In the genomic region with DNA sequence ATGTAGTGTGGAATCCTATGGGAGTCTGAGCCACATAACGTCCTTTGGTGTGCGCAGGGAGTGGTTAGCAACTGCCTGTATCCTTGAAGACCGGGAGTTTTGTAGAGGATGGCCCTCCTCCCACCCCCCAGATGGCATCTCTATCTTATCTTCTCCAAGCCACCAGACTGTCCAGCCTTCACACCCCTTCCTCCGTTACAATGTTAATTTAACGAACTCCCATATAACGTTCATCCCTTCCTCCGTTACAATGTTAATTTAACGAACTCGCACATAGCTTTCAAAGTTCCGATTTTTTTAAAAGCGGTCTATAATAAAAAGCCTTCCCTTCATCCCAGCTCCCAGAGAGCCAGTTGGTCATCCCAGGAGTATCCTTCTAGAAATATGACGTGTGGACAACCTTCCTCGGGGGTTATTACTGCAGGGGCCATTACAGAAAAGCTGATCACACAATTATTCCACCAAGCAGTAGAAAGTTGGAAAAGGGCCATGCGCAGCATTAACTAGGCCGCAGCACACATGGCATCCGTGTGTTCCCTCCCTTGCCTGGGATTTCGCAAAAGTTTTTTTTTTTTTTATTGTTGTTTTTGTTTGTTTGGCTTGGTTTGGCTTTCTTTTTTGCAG, we compare ENCODE assay signal across 19 mouse cellular contexts. TPM values are rescaled to one million over a fixed set of nuclear protein-coding genes. Genes with fewer than 3 reads are reported as not detected.
DNase-seq lines count a peak whose midpoint lies in the region; ATAC-seq and TF ChIP-seq lines count a peak whose summit lies in the region.
"Had no signal": no experiment of that assay in that cellular context is flagged by ENCODE, and none has a peak within 500 bp of the region (broad histone marks: within the 10 kb centered on the region; RNA-seq: fewer than 3 reads in every experiment).

No protein-coding gene starts in this region.

- DNase-seq in heart, adult 11 months = peak; percentile 77
- no peak for DNase-seq in heart, postnatal 14 days
- DNase-seq in liver, embryonic 11.5 days (ENCODE audit: low spot score) = no peak
- DNase-seq in liver = no peak
- peak; percentile 58 for DNase-seq in testis, postnatal 14 days (ENCODE audit: low spot score)
- DNase-seq in testis, postnatal 10 days (ENCODE audit: low spot score) = no peak
- no peak for DNase-seq in liver, embryonic 13.5 days
- DNase-seq: adrenal gland, adult 8-10 months; adrenal gland, postnatal 36 days; cerebellum, postnatal 14 days; forebrain, postnatal 0 days; gastrocnemius, postnatal 14 days; heart, postnatal 4 days had no signal

- no peaks in the 10 kb centered on the region for H3K27me3 ChIP-seq in liver, embryonic 11.5 days (replicated peaks; ENCODE audit: control insufficient read depth, insufficient read depth, low read length)
- H3K27me3 ChIP-seq in liver, embryonic 13.5 days = no peaks in the 10 kb centered on the region
- H3K27me3 ChIP-seq in intestine, postnatal 0 days (replicated peaks; ENCODE audit: control insufficient read depth, insufficient read depth, low read length) = no peaks in the 10 kb centered on the region
- H3K27me3 ChIP-seq: embryonic facial prominence, embryonic 12.5 days; heart, embryonic 12.5 days; hindbrain, embryonic 12.5 days had no signal

- peak overlapping the region; percentile 4; the same call in 1 of the 2 replicates for H3K4me2 ChIP-seq in liver, embryonic 11.5 days
- no peak overlapping the region for H3K4me2 ChIP-seq in liver, embryonic 13.5 days
- no peak overlapping the region for H3K4me2 ChIP-seq in intestine, postnatal 0 days (replicated peaks; ENCODE audit: low read depth)
- H3K4me2 ChIP-seq: embryonic facial prominence, embryonic 12.5 days; heart, embryonic 12.5 days; hindbrain, embryonic 12.5 days had no signal

- 77% methylated on average over 17 of the region's 17 CpGs for WGBS in liver, embryonic 11.5 days
- 72% methylated on average over 17 of the region's 17 CpGs for WGBS in liver, embryonic 13.5 days (ENCODE audit: insufficient replicate concordance)
- WGBS in intestine, postnatal 0 days = 82% methylated on average over 17 of the region's 17 CpGs

- H3K9ac ChIP-seq in liver, embryonic 11.5 days (ENCODE audit: low read depth, low read length) = no peak overlapping the region
- no peak overlapping the region for H3K9ac ChIP-seq in liver, embryonic 13.5 days
- H3K9ac ChIP-seq in intestine, postnatal 0 days (ENCODE audit: low read depth, low read length) = no peak overlapping the region
- H3K9ac ChIP-seq: embryonic facial prominence, embryonic 12.5 days; forebrain, postnatal 0 days; heart, embryonic 12.5 days; hindbrain, embryonic 12.5 days had no signal

- intact Hi-C loops in heart, postnatal 14 days (cut with DNase I) = no loop called here

- ATAC-seq in liver, embryonic 11.5 days (replicated peaks; ENCODE audit: low FRiP score) = no peak
- ATAC-seq in liver, embryonic 13.5 days (ENCODE audit: low read depth) = no peak
- no peak for ATAC-seq in intestine, postnatal 0 days
- ATAC-seq: forebrain, postnatal 0 days; hindbrain, embryonic 16.5 days; inflammation-experienced regulatory T-cells, adult 6 months had no signal

- H3K4me1 ChIP-seq in liver, embryonic 11.5 days (replicated peaks; ENCODE audit: control insufficient read depth, insufficient read depth, low read length) = peaks cover 21% of the 10 kb centered on the region
- H3K4me1 ChIP-seq in liver, embryonic 13.5 days (replicated peaks) = peaks cover 83% of the 10 kb centered on the region
- 0 out of 2 replicates have a peak, but pooled peaks cover 7% of the 10 kb centered on the region for H3K4me1 ChIP-seq in intestine, postnatal 0 days (replicated peaks; ENCODE audit: control insufficient read depth, insufficient read depth, low read length)
- H3K4me1 ChIP-seq: embryonic facial prominence, embryonic 12.5 days; hindbrain, embryonic 12.5 days had no signal

- H3K27ac ChIP-seq in liver, embryonic 11.5 days (ENCODE audit: low read depth, low read length) = no peak overlapping the region
- peak overlapping the region; percentile 31; the same call in 1 of the 2 replicates for H3K27ac ChIP-seq in liver, embryonic 13.5 days
- H3K27ac ChIP-seq in intestine, postnatal 0 days (ENCODE audit: low read depth, low read length) = no peak overlapping the region
- H3K27ac ChIP-seq: hindbrain, embryonic 12.5 days had no signal

- H3K9me3 ChIP-seq in liver, embryonic 11.5 days (ENCODE audit: control insufficient read depth, low read length) = no peaks in the 10 kb centered on the region
- no peaks in the 10 kb centered on the region for H3K9me3 ChIP-seq in liver, embryonic 13.5 days (replicated peaks)
- H3K9me3 ChIP-seq in intestine, postnatal 0 days (ENCODE audit: control insufficient read depth) = no peaks in the 10 kb centered on the region
- H3K9me3 ChIP-seq: embryonic facial prominence, embryonic 12.5 days; heart, embryonic 12.5 days; hindbrain, embryonic 12.5 days had no signal

- H3K4me3 ChIP-seq in liver, embryonic 11.5 days (ENCODE audit: low read depth, low read length) = no peak overlapping the region
- H3K4me3 ChIP-seq in liver, embryonic 13.5 days (replicated peaks) = no peak overlapping the region
- no peak overlapping the region for H3K4me3 ChIP-seq in intestine, postnatal 0 days (ENCODE audit: low read depth, low read length)
- H3K4me3 ChIP-seq: embryonic facial prominence, embryonic 12.5 days; heart, embryonic 12.5 days; hindbrain, embryonic 12.5 days had no signal

- no peaks in the 10 kb centered on the region for H3K36me3 ChIP-seq in liver, embryonic 11.5 days (ENCODE audit: control insufficient read depth, insufficient read depth, low read length)
- no peaks in the 10 kb centered on the region for H3K36me3 ChIP-seq in liver, embryonic 13.5 days
- no peaks in the 10 kb centered on the region for H3K36me3 ChIP-seq in intestine, postnatal 0 days (ENCODE audit: control insufficient read depth, insufficient read depth)
- H3K36me3 ChIP-seq: embryonic facial prominence, embryonic 12.5 days; heart, embryonic 12.5 days; hindbrain, embryonic 12.5 days had no signal

- no peak for TF ChIP-seq CTCF in intestine, postnatal 0 days (IDR thresholded peaks at IDR 0.05; ENCODE audit: low read depth)

RNA-seq across cellular contexts. Expression of a gene that starts 13.9 kb away (rescaled TPM):
- 10 to 100 TPM; 23.4 to 24.9 TPM for total RNA-seq in heart, postnatal 14 days (2021)
- polyA plus RNA-seq in liver, embryonic 11.5 days (2014; fragmentation: Nextera tagmentation; extraction: Ambion mirVana) = 5.6 and 7.1 TPM in 2 replicates
- polyA plus RNA-seq in liver, embryonic 13.5 days (2015; fragmentation: Nextera tagmentation; extraction: Ambion mirVana) = 8.5 and 10.2 TPM in 2 replicates
- polyA plus RNA-seq in intestine, postnatal 0 days (2015; fragmentation: Nextera tagmentation; extraction: Ambion mirVana) = 29.4 and 31.5 TPM in 2 replicates

Comparison
In these comparisons a context has a peak if more than half of its experiments do, and no peak if none do; other contexts are left out.
1. DNase-seq: peak in heart, adult 11 months (single experiment) and testis, postnatal 14 days (single experiment); none in heart, postnatal 14 days (0 of 2), liver, embryonic 11.5 days (single experiment), liver (single experiment), testis, postnatal 10 days (single experiment) and liver, embryonic 13.5 days (single experiment).